Mouse (Mus musculus) gastrocnemius, adult 18-20 months (tissue): ENCODE data around the gene Snx33. TPM values are rescaled to one million over a fixed set of nuclear protein-coding genes. Genes with fewer than 3 reads are reported as not detected.
A peak's percentile ranks its signal among the peaks of the same experiment; 100 is the strongest.
"Not testable (repeated sequence)": the region's sequence is repeated elsewhere in the genome, so short reads cannot be mapped to it uniquely, and the experiment has no call there.

Experiments used
- DNase-seq: peaks from one replicate; pipeline ENCODE4 v3.0.0; 2021; ENCODE audit warnings: low spot score
- long read RNA-seq, 2 experiments: library from polyadenylated mRNA; stranded (forward); transcript quantifications; one replicate each; pipeline ENCODE4 v2.0.0; 2021
- total RNA-seq, 2 experiments: library from RNA; stranded (reverse); gene quantifications; 2 replicates each; pipeline ENCODE4 v1.2.3; 2021

Gene Snx33
- total RNA-seq: 1 to 10 TPM; 2.1 to 3.3 TPM
- long read RNA-seq, experiment 1, full-length matches to known transcripts: 3 of 3 reads
- long read RNA-seq, experiment 1, partial matches to known transcripts: 0 of 3 reads
- long read RNA-seq, experiment 1, other reads (novel, unspliced or antisense): 0 of 3 reads
- long read RNA-seq, experiment 2, full-length matches to known transcripts: 1 of 1 reads
- long read RNA-seq, experiment 2, partial matches to known transcripts: 0 of 1 reads
- long read RNA-seq, experiment 2, other reads (novel, unspliced or antisense): 0 of 1 reads

- peak; percentile 95 for DNase-seq
Observed at GRCm38 (mm10) chr9:56928041-56928811, at the start of gene Snx33. TSS of gene Snx33 (minus strand) at chr9:56928371.

- DNase-seq: no peak
Observed at GRCm38 (mm10) chr9:56975199-56975598, 47.0 kb upstream of the Snx33 start.

- no peak for DNase-seq
Observed at GRCm38 (mm10) chr9:56973960-56974524, 45.9 kb upstream of the Snx33 start.

GRCm38 (mm10) chr9:56970158-56970557, 42.0 kb upstream of the Snx33 start:
- DNase-seq: no peak

- no peak for DNase-seq
Observed at GRCm38 (mm10) chr9:56961591-56961990, 33.4 kb upstream of the Snx33 start.

GRCm38 (mm10) chr9:56958689-56959088, 30.5 kb upstream of the Snx33 start:
- no peak for DNase-seq

GRCm38 (mm10) chr9:56956966-56957675, 28.9 kb upstream of the Snx33 start:
- no peak for DNase-seq

GRCm38 (mm10) chr9:56953562-56953961, 25.4 kb upstream of the Snx33 start:
- DNase-seq: no peak

- DNase-seq: peak; percentile 98
Observed at GRCm38 (mm10) chr9:56950414-56951400, 22.5 kb upstream of the Snx33 start, which contains the start of gene Snupn. TSS of gene Snupn (plus strand) at chr9:56950878.

GRCm38 (mm10) chr9:56949767-56950166, 21.6 kb upstream of the Snx33 start:
- no peak for DNase-seq

GRCm38 (mm10) chr9:56948699-56949098, 20.5 kb upstream of the Snx33 start:
- not testable (repeated sequence) for DNase-seq

- DNase-seq: not testable (repeated sequence)
Observed at GRCm38 (mm10) chr9:56947481-56947880, 19.3 kb upstream of the Snx33 start.

- DNase-seq: no peak
Observed at GRCm38 (mm10) chr9:56938374-56938773, 10.2 kb upstream of the Snx33 start.

- DNase-seq: peak; percentile 96
Observed at GRCm38 (mm10) chr9:56937223-56938160, 9.3 kb upstream of the Snx33 start, which contains the start of gene Imp3. TSS of gene Imp3 (plus strand) at chr9:56937475.

GRCm38 (mm10) chr9:56936861-56937222, 8.7 kb upstream of the Snx33 start:
- no peak for DNase-seq

- no peak for DNase-seq
Observed at GRCm38 (mm10) chr9:56930556-56930955, 2.4 kb upstream of the Snx33 start.

- DNase-seq: no peak
Observed at GRCm38 (mm10) chr9:56929496-56929895, 1.3 kb upstream of the Snx33 start.

GRCm38 (mm10) chr9:56927191-56928012, 769 bp downstream of the Snx33 start:
- peak; percentile 66 for DNase-seq
